Mouse (Mus musculus) bone marrow macrophage, adult 2 months (primary cell): ENCODE measurements at regions not wholly inside any gene's neighbourhood (a gene's known extent, or its start where the extent isn't known, plus 50 kb on each side); places are given as distances from the start of the nearest gene placed in this dataset.

ENCODE experiments used
- CTCF ChIP-seq: IDR thresholded peaks from 2 replicates; pipeline ENCODE4 v1.5.1; 2012; ENCODE audit warnings: low read depth, mild to moderate bottlenecking, low read length, moderate library complexity
- POLR2A ChIP-seq: IDR thresholded peaks from 2 replicates; pipeline ENCODE4 v1.6.1; 2012; ENCODE audit warnings: mild to moderate bottlenecking, low read depth, low read length, borderline replicate concordance

DNA sequence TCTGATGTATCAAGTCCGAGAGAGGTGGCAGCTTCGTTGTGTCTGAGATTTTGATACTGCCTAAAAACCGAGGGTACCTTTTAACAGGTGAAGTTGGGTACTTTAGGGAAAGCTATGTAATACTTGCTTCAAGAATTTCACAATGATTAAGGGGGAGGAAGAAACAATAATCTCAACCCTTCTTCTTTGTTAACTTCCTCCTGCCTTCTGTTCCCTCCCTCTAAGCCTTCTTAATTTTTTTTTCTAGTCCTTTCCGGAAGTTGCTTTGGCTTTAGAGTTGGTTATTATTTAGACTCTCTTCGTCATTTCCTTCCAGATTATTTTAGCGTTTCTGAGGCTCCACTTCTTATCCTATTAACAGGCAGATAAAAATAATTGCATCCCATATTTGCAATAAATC is 121.2 kb downstream of the Btg1 start:
- no peak for TF ChIP-seq CTCF
- no peak for TF ChIP-seq POLR2A
